Mouse (Mus musculus): ENCODE measurements around the gene Serp2. TPM values are rescaled to one million over a fixed set of nuclear protein-coding genes. Genes with fewer than 3 reads are reported as not detected.

The Serp2 gene
- polyA plus RNA-seq, 1 experiment from 2014 or later, result 5.3 TPM

- no peak overlapping the region for H3K27ac ChIP-seq
- WGBS, result 91% methylated on average over 1 of the region's 1 CpGs
- no peaks in the 10 kb centered on the region for H3K36me3 ChIP-seq
- H3K9me3 ChIP-seq, result no peaks in the 10 kb centered on the region
- peaks cover 32% of the 10 kb centered on the region for H3K4me1 ChIP-seq
- ATAC-seq (ENCODE audit: borderline replicate concordance, extremely low read depth, low FRiP score, low TSS enrichment), result no peak
- no peak overlapping the region for H3K4me2 ChIP-seq
- no peak overlapping the region for H3K9ac ChIP-seq
- H3K27me3 ChIP-seq, result no peaks in the 10 kb centered on the region
- no peak overlapping the region for H3K4me3 ChIP-seq
These were observed 21.6 kb downstream of the Serp2 start for GRCm38 (mm10) chr14:76535096-76535495.

- Histone ChIP-seq H3K36me3 (no peaks in the 10 kb centered on the region), H3K4me3 (0 out of 2 replicates have a peak overlapping the region, but pooled peaks have one; percentile 3), H3K27me3 (no peaks in the 10 kb centered on the region), H3K4me2 (peak overlapping the region; percentile 51), H3K9me3 (no peaks in the 10 kb centered on the region), H3K27ac (no peak overlapping the region; the same call in 1 of the 2 replicates), H3K9ac (0 out of 2 replicates have a peak overlapping the region, but pooled peaks have one; percentile 6), H3K4me1 (peaks cover 40% of the 10 kb centered on the region)
- WGBS, result 16% methylated on average over 10 of the region's 10 CpGs
- ATAC-seq (ENCODE audit: borderline replicate concordance, extremely low read depth, low FRiP score, low TSS enrichment), result peak; percentile 33; the same call in 1 of the 2 replicates
These were observed 23.4 kb downstream of the Serp2 start for GRCm38 (mm10) chr14:76533170-76533815.

GRCm38 (mm10) chr14:76532257-76533169 lies 24.2 kb downstream of the Serp2 start:
- ATAC-seq (ENCODE audit: borderline replicate concordance, extremely low read depth, low FRiP score, low TSS enrichment), result peak; percentile 75
- H3K4me2 ChIP-seq, result peak overlapping the region; percentile 51
- H3K9me3 ChIP-seq, result no peaks in the 10 kb centered on the region
- 0 out of 2 replicates have a peak overlapping the region, but pooled peaks have one; percentile 6 for H3K9ac ChIP-seq
- H3K4me3 ChIP-seq, result 0 out of 2 replicates have a peak overlapping the region, but pooled peaks have one; percentile 3
- H3K36me3 ChIP-seq, result no peaks in the 10 kb centered on the region
- H3K4me1 ChIP-seq, result peaks cover 45% of the 10 kb centered on the region
- WGBS, result 43% methylated on average over 20 of the region's 20 CpGs
- H3K27me3 ChIP-seq, result no peaks in the 10 kb centered on the region
- H3K27ac ChIP-seq, result no peak overlapping the region; the same call in 1 of the 2 replicates

- 86% methylated on average over 7 of the region's 7 CpGs for WGBS
- no peak overlapping the region for H3K27ac ChIP-seq
- peaks cover 41% of the 10 kb centered on the region for H3K4me1 ChIP-seq
- no peak overlapping the region for H3K9ac ChIP-seq
- H3K4me3 ChIP-seq, result no peak overlapping the region
- no peak overlapping the region for H3K4me2 ChIP-seq
- H3K27me3 ChIP-seq, result no peaks in the 10 kb centered on the region
- no peaks in the 10 kb centered on the region for H3K9me3 ChIP-seq
- ATAC-seq (ENCODE audit: borderline replicate concordance, extremely low read depth, low FRiP score, low TSS enrichment), result no peak
- no peaks in the 10 kb centered on the region for H3K36me3 ChIP-seq
These were observed 25.5 kb downstream of the Serp2 start for GRCm38 (mm10) chr14:76531027-76531660.

GRCm38 (mm10) chr14:76528641-76529040 lies 28.0 kb downstream of the Serp2 start:
- H3K27ac ChIP-seq, result no peak overlapping the region
- no peak for ATAC-seq (ENCODE audit: borderline replicate concordance, extremely low read depth, low FRiP score, low TSS enrichment)
- peaks cover 39% of the 10 kb centered on the region for H3K4me1 ChIP-seq
- H3K27me3 ChIP-seq, result no peaks in the 10 kb centered on the region
- no peaks in the 10 kb centered on the region for H3K9me3 ChIP-seq
- no peaks in the 10 kb centered on the region for H3K36me3 ChIP-seq
- no peak overlapping the region for H3K4me3 ChIP-seq
- 26% methylated on average over 5 of the region's 5 CpGs for WGBS
- H3K4me2 ChIP-seq, result no peak overlapping the region
- H3K9ac ChIP-seq, result no peak overlapping the region

GRCm38 (mm10) chr14:76527758-76528313 lies 28.9 kb downstream of the Serp2 start:
- Histone ChIP-seq H3K4me3 (no peak overlapping the region), H3K36me3 (no peaks in the 10 kb centered on the region), H3K9ac (no peak overlapping the region), H3K4me1 (peaks cover 31% of the 10 kb centered on the region), H3K9me3 (no peaks in the 10 kb centered on the region), H3K27me3 (no peaks in the 10 kb centered on the region), H3K4me2 (no peak overlapping the region), H3K27ac (no peak overlapping the region)
- ATAC-seq (ENCODE audit: borderline replicate concordance, extremely low read depth, low FRiP score, low TSS enrichment), result no peak
- 45% methylated on average over 8 of the region's 9 CpGs for WGBS

GRCm38 (mm10) chr14:76527030-76527719 lies 29.5 kb downstream of the Serp2 start:
- H3K9me3 ChIP-seq, result no peaks in the 10 kb centered on the region
- ATAC-seq (ENCODE audit: borderline replicate concordance, extremely low read depth, low FRiP score, low TSS enrichment), result no peak
- H3K9ac ChIP-seq, result no peak overlapping the region
- no peaks in the 10 kb centered on the region for H3K36me3 ChIP-seq
- no peak overlapping the region for H3K4me3 ChIP-seq
- no peaks in the 10 kb centered on the region for H3K27me3 ChIP-seq
- no peak overlapping the region for H3K4me2 ChIP-seq
- WGBS, result 85% methylated on average over 20 of the region's 20 CpGs
- H3K27ac ChIP-seq, result no peak overlapping the region
- peaks cover 25% of the 10 kb centered on the region for H3K4me1 ChIP-seq

GRCm38 (mm10) chr14:76526467-76526866 lies 30.2 kb downstream of the Serp2 start:
- H3K9ac ChIP-seq, result no peak overlapping the region
- H3K4me2 ChIP-seq, result no peak overlapping the region
- ATAC-seq (ENCODE audit: borderline replicate concordance, extremely low read depth, low FRiP score, low TSS enrichment), result no peak
- peaks cover 24% of the 10 kb centered on the region for H3K4me1 ChIP-seq
- no peaks in the 10 kb centered on the region for H3K9me3 ChIP-seq
- H3K4me3 ChIP-seq, result no peak overlapping the region
- H3K27ac ChIP-seq, result no peak overlapping the region
- no peaks in the 10 kb centered on the region for H3K27me3 ChIP-seq
- no peaks in the 10 kb centered on the region for H3K36me3 ChIP-seq
- WGBS, result 65% methylated on average over 6 of the region's 6 CpGs

GRCm38 (mm10) chr14:76523344-76523743 lies 33.3 kb downstream of the Serp2 start:
- 76% methylated on average over 1 of the region's 1 CpGs for WGBS

GRCm38 (mm10) chr14:76521308-76521707 lies 35.4 kb downstream of the Serp2 start:
- H3K36me3 ChIP-seq, result no peaks in the 10 kb centered on the region
- H3K27ac ChIP-seq, result no peak overlapping the region
- 87% methylated on average over 3 of the region's 3 CpGs for WGBS
- no peak overlapping the region for H3K9ac ChIP-seq
- H3K4me1 ChIP-seq, result peaks cover 30% of the 10 kb centered on the region
- ATAC-seq (ENCODE audit: borderline replicate concordance, extremely low read depth, low FRiP score, low TSS enrichment), result no peak
- no peaks in the 10 kb centered on the region for H3K9me3 ChIP-seq
- H3K4me3 ChIP-seq, result no peak overlapping the region
- H3K27me3 ChIP-seq, result no peaks in the 10 kb centered on the region
- no peak overlapping the region for H3K4me2 ChIP-seq

More at GRCm38 (mm10) chr14:76523344-76523743, 33.3 kb downstream of the Serp2 start:
- H3K27ac ChIP-seq, result no peak overlapping the region
- no peaks in the 10 kb centered on the region for H3K9me3 ChIP-seq
- no peak overlapping the region for H3K9ac ChIP-seq
- H3K4me3 ChIP-seq, result no peak overlapping the region
- no peaks in the 10 kb centered on the region for H3K27me3 ChIP-seq
- H3K4me1 ChIP-seq, result peaks cover 29% of the 10 kb centered on the region
- H3K4me2 ChIP-seq, result no peak overlapping the region
- no peak for ATAC-seq (ENCODE audit: borderline replicate concordance, extremely low read depth, low FRiP score, low TSS enrichment)
- no peaks in the 10 kb centered on the region for H3K36me3 ChIP-seq

GRCm38 (mm10) chr14:76520606-76521005 lies 36.1 kb downstream of the Serp2 start:
- Histone ChIP-seq H3K4me1 (peaks cover 37% of the 10 kb centered on the region), H3K9ac (no peak overlapping the region), H3K4me3 (no peak overlapping the region), H3K27ac (no peak overlapping the region), H3K36me3 (no peaks in the 10 kb centered on the region), H3K4me2 (no peak overlapping the region), H3K27me3 (no peaks in the 10 kb centered on the region), H3K9me3 (no peaks in the 10 kb centered on the region)
- ATAC-seq (ENCODE audit: borderline replicate concordance, extremely low read depth, low FRiP score, low TSS enrichment), result no peak
- WGBS, result 16% methylated on average over 4 of the region's 4 CpGs

All from lung, embryonic 15.5 days (tissue).